Mouse (Mus musculus) olfactory bulb, adult 2 months (tissue): ENCODE measurements around the gene Slc26a11. TPM values are rescaled to one million over a fixed set of nuclear protein-coding genes. Genes with fewer than 3 reads are reported as not detected.

ENCODE experiments used
- H3K27ac ChIP-seq: fragments of 200-500 bp; 2 replicates; pipeline ENCODE4 v1.5.1; 2012; ENCODE audit warnings: low read depth, low read length; ENCODE audit not compliant: insufficient read depth
- H3K4me1 ChIP-seq: fragments of 200-500 bp; 2 replicates; pipeline ENCODE4 v1.6.1; 2012; ENCODE audit warnings: low read length; ENCODE audit not compliant: control insufficient read depth, insufficient read depth
- H3K4me3 ChIP-seq: fragments of 200-500 bp; 2 replicates; pipeline ENCODE4 v1.5.1; 2012; ENCODE audit warnings: mild to moderate bottlenecking, low read depth, low read length, moderate library complexity; ENCODE audit not compliant: insufficient read depth
- CTCF ChIP-seq: fragments of 200-500 bp; IDR thresholded peaks from 2 replicates; pipeline ENCODE4 v1.5.1; 2012; ENCODE audit warnings: low read depth, mild to moderate bottlenecking, low read length, moderate library complexity; ENCODE audit not compliant: insufficient read depth
- POLR2A ChIP-seq: fragments of 200-500 bp; IDR thresholded peaks from 2 replicates; pipeline ENCODE4 v1.6.1; 2012; ENCODE audit warnings: mild to moderate bottlenecking, low read depth, low read length, moderate library complexity; ENCODE audit not compliant: insufficient read depth
- WGBS: fragments of 180-500 bp; shearing (Covaris S2); methylation state at CpG from one replicate; pipeline ENCODE4 v1.1.7; 2018; 5-methylcytosine and 5-hydroxymethylcytosine counted together
- polyA plus RNA-seq: library from polyadenylated mRNA; stranded (reverse); fragments of >200 nt; gene quantifications from 2 replicates; pipeline ENCODE4 v1.2.4, GENCODE M21; 2012; ENCODE audit warnings: low replicate concordance; ENCODE audit not compliant: missing spikeins, insufficient read depth, insufficient read length

Gene Slc26a11
- polyA plus RNA-seq, 1 experiment: not detected

- Histone ChIP-seq H3K27ac (peak overlapping the region; percentile 42; the same call in 1 of the 2 replicates), H3K4me3 (peak overlapping the region; percentile 61), H3K4me1 (peaks cover 14% of the 10 kb centered on the region)
- TF ChIP-seq CTCF (no peak), POLR2A (no peak)
- 12% methylated on average over 23 of the region's 23 CpGs for WGBS
These were observed 437 bp upstream of the Slc26a11 start for GRCm38 (mm10) chr11:119354798-119355442.

GRCm38 (mm10) chr11:119359089-119359488 lies 3.7 kb downstream of the Slc26a11 start:
- Histone ChIP-seq H3K4me3 (no peak overlapping the region), H3K27ac (no peak overlapping the region), H3K4me1 (peaks cover 19% of the 10 kb centered on the region)
- WGBS: 90% methylated on average over 10 of the region's 10 CpGs
- no peak for TF ChIP-seq CTCF
- no peak for TF ChIP-seq POLR2A

- H3K4me3 ChIP-seq: peak overlapping the region; percentile 8
- TF ChIP-seq CTCF: no peak
- peaks cover 5% of the 10 kb centered on the region; the same call in 1 of the 2 replicates for H3K4me1 ChIP-seq
- 28% methylated on average over 11 of the region's 11 CpGs for WGBS
- H3K27ac ChIP-seq: no peak overlapping the region
These were observed 7.6 kb downstream of the Slc26a11 start for GRCm38 (mm10) chr11:119362769-119363533.

GRCm38 (mm10) chr11:119363534-119364145 lies 8.3 kb downstream of the Slc26a11 start:
- H3K4me3 ChIP-seq: peak overlapping the region; percentile 8
- WGBS: 23% methylated on average over 11 of the region's 11 CpGs
- H3K4me1 ChIP-seq: peaks cover 5% of the 10 kb centered on the region; the same call in 1 of the 2 replicates
- no peak overlapping the region for H3K27ac ChIP-seq
- TF ChIP-seq POLR2A (no peak), CTCF (peak; percentile 74)

- WGBS: 89% methylated on average over 6 of the region's 6 CpGs
- H3K4me3 ChIP-seq: no peak overlapping the region
- no peak overlapping the region for H3K27ac ChIP-seq
- TF ChIP-seq CTCF (no peak), POLR2A (no peak)
- no peaks in the 10 kb centered on the region for H3K4me1 ChIP-seq
These were observed 20.1 kb downstream of the Slc26a11 start for GRCm38 (mm10) chr11:119375425-119375824.

GRCm38 (mm10) chr11:119377326-119377725 lies 22.0 kb downstream of the Slc26a11 start:
- no peak overlapping the region for H3K27ac ChIP-seq
- H3K4me3 ChIP-seq: no peak overlapping the region
- H3K4me1 ChIP-seq: no peaks in the 10 kb centered on the region
- no peak for TF ChIP-seq CTCF
- no peak for TF ChIP-seq POLR2A
- WGBS: 93% methylated on average over 11 of the region's 11 CpGs

DNA sequence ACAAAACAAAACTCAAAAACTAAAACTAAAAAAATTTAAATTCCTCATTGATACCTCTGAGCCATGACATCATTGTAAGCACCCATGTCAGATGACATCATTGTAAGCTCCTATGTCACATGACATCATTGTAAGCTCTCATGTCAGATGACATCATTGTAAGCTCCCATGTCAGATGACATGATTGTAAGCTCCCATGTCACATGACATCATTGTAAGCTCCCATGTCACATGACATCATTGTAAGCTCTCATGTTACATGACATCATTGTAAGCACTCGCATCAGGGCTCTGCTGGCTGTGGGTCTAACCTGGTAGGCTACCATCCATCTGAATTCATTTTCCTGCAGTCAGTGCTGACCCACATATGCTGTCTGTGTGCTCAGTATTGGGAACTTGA lies 23.2 kb downstream of the Slc26a11 start:
- H3K4me3 ChIP-seq: no peak overlapping the region
- H3K27ac ChIP-seq: no peak overlapping the region
- no peaks in the 10 kb centered on the region for H3K4me1 ChIP-seq
- TF ChIP-seq POLR2A (no peak), CTCF (no peak)
- 93% methylated on average over 1 of the region's 1 CpGs for WGBS

DNA sequence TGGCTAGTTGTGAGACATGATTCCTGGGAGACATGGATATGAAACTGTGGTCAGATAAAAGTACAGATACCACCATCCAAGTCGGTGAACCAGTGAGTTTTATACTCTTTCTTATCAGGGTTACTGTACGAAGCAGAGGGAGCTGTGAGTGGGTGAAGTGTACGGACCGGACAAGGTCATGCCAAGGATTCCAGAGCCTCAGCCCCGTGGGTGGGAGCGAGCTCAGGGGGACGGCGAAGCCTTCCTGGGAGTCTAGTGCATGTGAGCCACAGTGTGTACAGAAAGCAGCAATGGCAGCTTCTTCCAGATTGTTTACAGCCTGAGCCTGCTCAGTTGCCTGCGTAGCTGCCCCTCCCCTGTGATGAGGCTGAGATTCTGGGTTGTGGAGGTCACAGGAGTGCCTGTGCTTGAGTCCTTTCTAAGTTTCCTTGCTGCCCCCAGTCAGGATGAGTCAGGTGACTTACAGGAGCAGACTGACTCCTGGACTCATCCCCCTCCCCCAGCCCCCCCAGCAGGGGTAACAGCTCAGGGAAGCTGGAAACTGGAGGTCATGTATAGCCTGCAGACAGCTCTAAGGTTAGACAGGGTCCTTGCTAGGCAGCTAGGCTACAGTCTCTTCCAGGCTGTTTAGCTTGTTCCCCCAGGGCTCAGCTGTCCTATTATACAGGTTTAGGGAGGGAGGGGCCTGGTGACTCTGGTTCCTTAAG lies 26.4 kb downstream of the Slc26a11 start:
- Histone ChIP-seq H3K27ac (no peak overlapping the region), H3K4me1 (no peaks in the 10 kb centered on the region), H3K4me3 (no peak overlapping the region)
- no peak for TF ChIP-seq CTCF
- no peak for TF ChIP-seq POLR2A
- WGBS: 88% methylated on average over 9 of the region's 9 CpGs

- WGBS: 79% methylated on average over 6 of the region's 6 CpGs
These were observed 27.0 kb downstream of the Slc26a11 start for GRCm38 (mm10) chr11:119382338-119382850.

More at GRCm38 (mm10) chr11:119382338-119382850, 27.0 kb downstream of the Slc26a11 start:
- no peaks in the 10 kb centered on the region for H3K4me1 ChIP-seq
- H3K4me3 ChIP-seq: no peak overlapping the region
- no peak overlapping the region for H3K27ac ChIP-seq
- TF ChIP-seq POLR2A (no peak), CTCF (no peak)
